Mouse (Mus musculus): ENCODE data around the gene Olfr1564.
"Not testable (repeated sequence)": the region's sequence is repeated elsewhere in the genome, so short reads cannot be mapped to it uniquely, and the experiment has no call there.

DNA sequence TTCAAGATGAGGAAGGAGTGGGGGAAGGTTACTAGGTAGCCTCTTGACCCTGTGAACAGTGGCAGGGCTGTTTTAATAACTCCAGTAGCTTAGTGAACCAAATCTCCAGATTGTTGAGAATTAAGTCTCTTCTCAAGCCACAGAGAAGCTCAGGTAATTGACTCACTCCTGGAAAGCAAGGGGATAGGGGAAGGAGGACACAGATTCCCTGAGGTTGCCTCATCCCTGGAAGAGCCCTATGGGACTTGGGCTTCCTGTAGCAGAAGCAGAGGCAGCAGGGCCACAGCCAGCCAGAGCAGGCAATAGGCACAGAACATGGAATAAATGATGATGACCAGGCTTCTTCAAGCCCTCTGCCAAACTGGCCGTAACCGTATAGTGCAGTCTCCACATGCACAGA lies 30.5 kb downstream of the Olfr1564 start, which contains the start of gene Olfr239:
- TF ChIP-seq GATA1 (IDR thresholded peaks at IDR 0.05; ENCODE audit: borderline replicate concordance, low read length); FLI1 (IDR thresholded peaks at IDR 0.05; ENCODE audit: low read length): not testable (repeated sequence)
